Mouse (Mus musculus): ENCODE data around the gene 1700021F05Rik. TPM values are rescaled to one million over a fixed set of nuclear protein-coding genes. Genes with fewer than 3 reads are reported as not detected.

Gene 1700021F05Rik
- polyA plus RNA-seq, 1 experiment from 2014 or later, result 84.7 TPM

DNA sequence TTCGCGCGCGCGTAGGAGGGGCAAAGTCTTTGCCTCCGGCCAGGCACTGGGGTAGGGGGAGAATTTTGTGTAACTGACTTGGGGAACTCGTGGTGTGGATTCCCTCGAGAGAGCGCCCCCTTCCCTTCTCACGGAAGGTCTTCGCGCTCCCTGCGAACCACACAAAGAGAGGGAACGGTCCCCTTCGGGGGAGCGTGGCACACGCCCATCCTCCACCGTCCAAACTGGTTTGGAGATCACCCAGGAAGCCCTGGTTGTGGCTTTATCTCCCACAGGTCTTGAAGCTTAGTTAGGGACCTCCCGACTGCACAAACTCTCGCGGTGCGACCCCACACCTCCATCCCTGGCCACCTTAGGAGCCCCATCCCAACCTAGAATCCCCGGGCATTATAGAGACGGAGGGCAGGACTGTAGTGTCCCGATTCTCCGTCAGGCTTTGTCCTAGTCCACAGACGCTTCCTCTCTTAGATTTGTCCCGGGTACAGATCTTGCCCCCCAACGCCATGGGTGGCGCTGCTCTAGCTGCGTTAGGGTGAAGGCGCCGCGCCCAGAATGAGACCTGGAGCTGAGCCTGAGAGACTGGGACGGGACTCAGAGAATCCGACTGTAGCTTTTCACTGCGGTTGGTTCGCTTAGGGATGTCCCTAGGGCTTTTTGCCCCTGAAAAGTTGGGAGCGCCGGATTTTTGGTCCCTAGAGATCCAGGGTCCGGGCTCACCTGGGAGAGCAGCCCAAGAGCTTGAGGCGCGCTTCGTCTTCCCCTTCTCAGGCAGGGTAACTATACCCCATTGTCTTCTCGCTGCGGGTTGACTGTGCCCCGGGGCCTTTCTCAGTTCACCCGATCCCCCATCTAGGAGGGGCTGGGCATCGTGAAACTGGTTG lies 38.8 kb upstream of the 1700021F05Rik start:
- peak; percentile 4; the same call in 1 of the 2 replicates for ATAC-seq (replicated peaks; ENCODE audit: low FRiP score, low read depth)
- under 1% methylated on average over 47 of the region's 49 CpGs for WGBS
- Histone ChIP-seq H3K4me2 (ENCODE audit: low read length) (peak overlapping the region; percentile 98), H3K36me3 (ENCODE audit: insufficient read depth, low read length) (no peaks in the 10 kb centered on the region), H3K27me3 (ENCODE audit: insufficient read depth, low read length) (no peaks in the 10 kb centered on the region), H3K9me3 (replicated peaks; ENCODE audit: low read length) (no peaks in the 10 kb centered on the region), H3K9ac (ENCODE audit: low read depth, low read length) (peak overlapping the region; percentile 90), H3K4me1 (replicated peaks; ENCODE audit: insufficient read depth, low read length) (no peaks in the 10 kb centered on the region), H3K4me3 (replicated peaks; ENCODE audit: low read depth, low read length) (peak overlapping the region; percentile 82), H3K27ac (peak overlapping the region; percentile 99)
- peak; percentile 35; the same call in 1 of the 2 replicates for TF ChIP-seq CTCF (IDR thresholded peaks at IDR 0.05; ENCODE audit: low read depth)
- DNase-seq (ENCODE audit: low spot score), result peak; percentile 75

DNA sequence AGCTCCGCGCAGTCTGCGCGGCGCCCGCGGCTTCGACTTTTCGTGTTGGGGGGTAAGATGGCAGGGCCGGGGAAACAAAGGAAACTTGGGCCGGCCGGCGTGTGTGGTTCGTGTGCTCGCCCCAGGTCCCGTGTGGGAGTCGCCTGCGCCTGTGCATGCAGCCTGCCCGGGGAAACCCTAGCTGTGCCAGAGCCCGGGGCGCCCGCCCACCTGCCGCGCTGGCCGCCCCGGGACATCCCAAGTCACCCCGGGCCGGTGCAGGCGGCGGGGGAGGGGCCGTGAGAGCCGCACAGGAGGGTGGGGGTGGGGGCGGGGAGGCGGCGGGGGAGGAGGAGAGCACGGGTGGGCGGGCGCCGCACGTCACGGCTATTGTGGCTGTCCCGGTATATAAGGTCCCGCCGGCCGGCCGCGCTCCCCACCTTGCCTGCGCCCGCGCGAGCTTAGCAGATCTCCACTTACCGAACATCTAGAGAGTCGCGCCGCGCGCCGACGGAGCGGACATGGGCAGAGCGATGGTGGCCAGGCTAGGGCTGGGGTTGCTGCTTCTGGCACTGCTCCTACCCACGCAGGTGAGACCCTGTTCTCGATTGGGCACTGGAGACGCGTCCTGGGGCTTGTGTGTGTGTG lies 38.1 kb upstream of the 1700021F05Rik start:
- H3K4me1 ChIP-seq (replicated peaks; ENCODE audit: insufficient read depth, low read length), result no peaks in the 10 kb centered on the region
- WGBS, result 0% methylated on average over 58 of the region's 65 CpGs
- peak; percentile 86 for ATAC-seq (replicated peaks; ENCODE audit: low FRiP score, low read depth)

DNA sequence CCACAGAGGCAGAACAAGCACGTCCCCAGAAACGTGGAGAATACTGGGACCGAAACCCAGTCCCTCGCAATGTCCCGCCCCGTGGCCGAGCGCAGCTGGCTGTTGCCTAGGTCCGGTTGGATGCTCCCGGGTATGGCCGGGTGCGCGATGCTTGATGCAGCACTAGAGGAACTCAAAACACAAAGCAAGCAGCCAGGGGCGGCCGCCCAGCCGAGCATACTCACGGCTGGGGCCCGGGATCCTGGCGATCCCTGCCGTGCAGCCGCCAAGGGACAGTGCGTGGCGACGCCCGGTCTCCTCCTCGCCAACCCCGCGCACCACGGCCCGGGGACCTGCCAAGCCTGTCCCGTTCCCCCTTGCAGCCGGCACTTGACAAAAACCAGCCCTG lies 37.6 kb upstream of the 1700021F05Rik start:
- peak overlapping the region; percentile 99 for H3K27ac ChIP-seq
- under 1% methylated on average over 26 of the region's 32 CpGs for WGBS
- H3K9ac ChIP-seq (ENCODE audit: low read depth, low read length), result peak overlapping the region; percentile 90
- peak overlapping the region; percentile 82 for H3K4me3 ChIP-seq (replicated peaks; ENCODE audit: low read depth, low read length)
- peak overlapping the region; percentile 98 for H3K4me2 ChIP-seq (ENCODE audit: low read length)
- no peaks in the 10 kb centered on the region for H3K9me3 ChIP-seq (replicated peaks; ENCODE audit: low read length)
- DNase-seq (ENCODE audit: low spot score) (peak; percentile 84), ATAC-seq (replicated peaks; ENCODE audit: low FRiP score, low read depth) (peak; percentile 68)
- no peaks in the 10 kb centered on the region for H3K27me3 ChIP-seq (ENCODE audit: insufficient read depth, low read length)
- H3K36me3 ChIP-seq (ENCODE audit: insufficient read depth, low read length), result no peaks in the 10 kb centered on the region
- TF ChIP-seq CTCF (IDR thresholded peaks at IDR 0.05; ENCODE audit: low read depth), result no peak
- no peaks in the 10 kb centered on the region for H3K4me1 ChIP-seq (replicated peaks; ENCODE audit: insufficient read depth, low read length)

More for the DNA sequence above, 38.1 kb upstream of the 1700021F05Rik start:
- H3K36me3 ChIP-seq (ENCODE audit: insufficient read depth, low read length), result no peaks in the 10 kb centered on the region
- H3K27ac ChIP-seq, result peak overlapping the region; percentile 99
- H3K9me3 ChIP-seq (replicated peaks; ENCODE audit: low read length), result no peaks in the 10 kb centered on the region
- H3K27me3 ChIP-seq (ENCODE audit: insufficient read depth, low read length), result no peaks in the 10 kb centered on the region
- H3K4me3 ChIP-seq (replicated peaks; ENCODE audit: low read depth, low read length), result peak overlapping the region; percentile 82
- no peak for TF ChIP-seq CTCF (IDR thresholded peaks at IDR 0.05; ENCODE audit: low read depth)
- H3K9ac ChIP-seq (ENCODE audit: low read depth, low read length), result peak overlapping the region; percentile 90
- H3K4me2 ChIP-seq (ENCODE audit: low read length), result peak overlapping the region; percentile 98
- peak; percentile 88 for DNase-seq (ENCODE audit: low spot score)

DNA sequence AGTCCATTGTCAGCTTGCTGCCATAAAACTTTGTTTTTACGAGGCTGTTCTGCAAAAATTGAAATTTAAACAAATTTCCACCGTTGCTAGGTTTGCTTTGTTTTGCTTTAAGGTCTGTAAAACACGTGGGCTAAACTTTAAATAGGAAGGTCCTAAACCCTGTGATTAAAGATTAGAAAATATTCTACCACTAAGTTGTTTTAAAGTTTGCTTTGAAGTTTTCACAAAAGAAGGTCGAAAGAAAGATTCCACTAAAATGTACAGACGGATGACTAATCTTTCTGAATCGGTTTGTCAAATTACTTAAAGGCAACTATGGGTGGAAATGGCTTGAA lies 37.2 kb upstream of the 1700021F05Rik start, which contains the start of gene Cd24a:
Gene Cd24a (plus strand): TSS at position 288 of the 335 bp plus-strand sequence.
- peak within 1 kb of the TSS; percentile 98 for H3K4me2 ChIP-seq (ENCODE audit: low read length)
- H3K9ac ChIP-seq (ENCODE audit: low read depth, low read length), result peak within 1 kb of the TSS; percentile 90
- DNase-seq (ENCODE audit: low spot score) (no peak), ATAC-seq (replicated peaks; ENCODE audit: low FRiP score, low read depth) (no peak)
- no peaks in the 10 kb centered on the region for H3K27me3 ChIP-seq (ENCODE audit: insufficient read depth, low read length)
- no peaks in the 10 kb centered on the region for H3K36me3 ChIP-seq (ENCODE audit: insufficient read depth, low read length)
- H3K4me3 ChIP-seq (replicated peaks; ENCODE audit: low read depth, low read length), result peak within 1 kb of the TSS; percentile 82
- no peaks in the 10 kb centered on the region for H3K4me1 ChIP-seq (replicated peaks; ENCODE audit: insufficient read depth, low read length)
- WGBS, result 0% methylated on average over 6 of the region's 6 CpGs
- no peak for TF ChIP-seq CTCF (IDR thresholded peaks at IDR 0.05; ENCODE audit: low read depth)
- no peaks in the 10 kb centered on the region for H3K9me3 ChIP-seq (replicated peaks; ENCODE audit: low read length)
- peak within 1 kb of the TSS; percentile 99 for H3K27ac ChIP-seq

DNA sequence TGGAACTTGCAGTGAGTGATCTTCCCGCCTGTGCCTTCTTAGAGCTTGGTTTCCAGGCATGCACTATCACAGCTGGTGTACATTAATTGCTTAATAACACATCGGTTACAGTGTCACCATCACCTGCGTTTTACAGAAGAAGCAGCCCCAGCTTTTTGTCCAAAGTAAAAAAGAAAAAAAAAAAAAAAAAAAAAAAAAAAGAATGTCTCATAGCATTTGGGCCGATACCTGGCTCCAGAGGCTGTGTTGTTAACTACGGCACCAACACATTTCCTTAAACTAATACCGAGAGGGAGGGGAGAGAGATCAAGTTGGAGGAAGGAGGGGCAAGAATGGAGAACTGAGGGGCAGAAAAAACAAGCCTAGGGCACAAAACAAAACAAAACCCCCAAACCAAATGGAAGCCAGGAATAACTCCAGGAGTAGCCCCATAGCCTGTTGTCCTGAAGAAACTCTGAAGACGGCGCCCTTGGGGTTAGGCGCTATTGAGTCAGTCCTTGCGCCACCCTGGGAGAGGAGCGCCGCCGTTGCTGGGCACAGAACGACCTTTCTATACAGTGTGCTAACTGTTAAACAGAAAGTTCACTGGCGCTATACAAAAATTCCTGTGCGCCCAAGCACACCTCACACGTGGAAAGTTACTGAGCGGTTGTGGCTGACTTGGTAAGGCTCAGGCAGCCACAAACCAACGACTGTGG lies 36.7 kb upstream of the 1700021F05Rik start:
- ATAC-seq (replicated peaks; ENCODE audit: low FRiP score, low read depth) (no peak; the same call in 1 of the 2 replicates), DNase-seq (ENCODE audit: low spot score) (peak; percentile 83)
- H3K4me2 ChIP-seq (ENCODE audit: low read length), result peak overlapping the region; percentile 98
- H3K9ac ChIP-seq (ENCODE audit: low read depth, low read length), result peak overlapping the region; percentile 90; the same call in 1 of the 2 replicates
- TF ChIP-seq CTCF (IDR thresholded peaks at IDR 0.05; ENCODE audit: low read depth), result peak; percentile 26
- no peaks in the 10 kb centered on the region for H3K9me3 ChIP-seq (replicated peaks; ENCODE audit: low read length)
- H3K27ac ChIP-seq, result peak overlapping the region; percentile 99
- peak overlapping the region; percentile 82; the same call in 1 of the 2 replicates for H3K4me3 ChIP-seq (replicated peaks; ENCODE audit: low read depth, low read length)
- no peaks in the 10 kb centered on the region for H3K4me1 ChIP-seq (replicated peaks; ENCODE audit: insufficient read depth, low read length)
- no peaks in the 10 kb centered on the region for H3K27me3 ChIP-seq (ENCODE audit: insufficient read depth, low read length)
- H3K36me3 ChIP-seq (ENCODE audit: insufficient read depth, low read length), result no peaks in the 10 kb centered on the region
- 11% methylated on average over 19 of the region's 19 CpGs for WGBS

DNA sequence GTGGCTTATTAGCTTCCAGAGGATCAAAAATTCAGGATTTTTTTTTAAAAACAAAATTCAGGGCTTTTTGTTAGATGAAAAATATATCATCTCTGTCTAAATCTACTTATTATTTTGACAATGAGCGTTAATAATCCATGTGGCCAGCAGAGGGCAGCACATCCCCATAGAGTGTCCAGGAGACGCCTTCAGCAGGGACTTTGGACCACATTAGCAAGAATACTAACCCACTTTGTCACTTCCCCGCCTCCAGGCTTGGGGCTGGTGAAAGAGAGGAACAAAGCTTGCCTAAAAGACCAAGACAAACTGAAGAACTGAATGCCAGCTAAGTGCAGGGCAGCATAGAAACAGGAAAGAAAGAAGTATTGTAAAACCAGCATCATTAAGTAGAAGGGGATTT lies 34.2 kb upstream of the 1700021F05Rik start:
- H3K4me1 ChIP-seq (replicated peaks; ENCODE audit: insufficient read depth, low read length), result no peaks in the 10 kb centered on the region
- 3% methylated on average over 3 of the region's 3 CpGs for WGBS
- 0 out of 2 replicates have a peak, but pooled peaks cover 6% of the 10 kb centered on the region for H3K9me3 ChIP-seq (replicated peaks; ENCODE audit: low read length)
- DNase-seq (ENCODE audit: low spot score) (peak; percentile 88), ATAC-seq (replicated peaks; ENCODE audit: low FRiP score, low read depth) (no peak)
- no peak overlapping the region for H3K4me3 ChIP-seq (replicated peaks; ENCODE audit: low read depth, low read length)
- no peaks in the 10 kb centered on the region for H3K36me3 ChIP-seq (ENCODE audit: insufficient read depth, low read length)
- peak; percentile 94 for TF ChIP-seq CTCF (IDR thresholded peaks at IDR 0.05; ENCODE audit: low read depth)
- H3K9ac ChIP-seq (ENCODE audit: low read depth, low read length), result no peak overlapping the region
- H3K4me2 ChIP-seq (ENCODE audit: low read length), result no peak overlapping the region
- H3K27ac ChIP-seq, result no peak overlapping the region
- no peaks in the 10 kb centered on the region for H3K27me3 ChIP-seq (ENCODE audit: insufficient read depth, low read length)
